Mouse (Mus musculus) G1E (cell line): Measurements from ENCODE around the gene Zfpm1.

Experiments
- CTCF ChIP-seq: IDR thresholded peaks from 2 replicates; pipeline ENCODE4 v1.5.1; 2012; ENCODE audit warnings: low read depth, low read length, inconsistent platforms, mixed read lengths
- GATA2 ChIP-seq: IDR thresholded peaks from 2 replicates; pipeline ENCODE4 v1.6.1; 2012; ENCODE audit warnings: low read depth, low read length, inconsistent platforms, borderline replicate concordance
- TAL1 ChIP-seq: conservative IDR thresholded peaks from 2 replicates; pipeline ENCODE4 v1.6.1; 2012; ENCODE audit warnings: low read depth, low read length, inconsistent platforms, mixed read lengths

DNA sequence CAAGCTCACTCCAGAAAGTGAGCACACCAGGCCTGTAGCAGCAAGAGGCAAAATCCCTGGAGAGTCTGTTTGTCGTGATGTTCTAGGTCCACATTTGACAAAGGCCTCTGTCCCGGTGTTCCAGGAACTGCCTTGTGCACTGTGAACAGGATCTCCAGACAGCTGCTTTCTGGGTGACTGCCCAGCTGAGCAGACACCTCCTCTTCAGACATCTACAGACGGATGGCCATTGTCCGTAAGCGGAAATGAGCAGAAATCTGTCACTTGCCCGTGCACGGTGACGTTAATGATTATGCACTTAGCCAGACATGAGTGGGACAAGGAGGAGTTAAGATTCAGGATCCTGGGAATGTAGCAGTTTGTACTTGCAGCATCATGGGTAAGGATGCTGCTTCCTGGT is 72.2 kb downstream of the Zfpm1 start:
- no peak for TF ChIP-seq CTCF
- no peak for TF ChIP-seq GATA2
- TF ChIP-seq TAL1, result no peak
